Mouse (Mus musculus) forebrain, embryonic 13.5 days (tissue): ENCODE measurements at regions not wholly inside any gene's neighbourhood (a gene's known extent, or its start where the extent isn't known, plus 50 kb on each side); places are given as distances from the start of the nearest gene placed in this dataset.

Experiments
- ATAC-seq: fragments of 200-750 bp; cut with Nextera tagmentation; 2 replicates; pipeline ENCODE4 v1.8.0; 2017
- H3K27ac ChIP-seq: fragments of 300-500 bp; sonication (generic); 2 replicates; pipeline ENCODE4 v1.5.1; 2015; ENCODE audit warnings: inconsistent platforms, mild to moderate bottlenecking, moderate library complexity
- H3K27me3 ChIP-seq: fragments of 300-500 bp; sonication (generic); 2 replicates; pipeline ENCODE4 v1.6.1; 2015; ENCODE audit warnings: mild to moderate bottlenecking, inconsistent platforms
- H3K36me3 ChIP-seq: fragments of 300-500 bp; sonication (generic); 2 replicates; pipeline ENCODE4 v1.6.1; 2015; ENCODE audit warnings: mild to moderate bottlenecking, inconsistent platforms; ENCODE audit not compliant: poor library complexity, severe bottlenecking
- H3K4me1 ChIP-seq: fragments of 300-500 bp; sonication (generic); 2 replicates; pipeline ENCODE4 v1.6.1; 2015; ENCODE audit warnings: inconsistent platforms
- H3K4me2 ChIP-seq: fragments of 300-500 bp; sonication (generic); 2 replicates; pipeline ENCODE4 v1.6.1; 2015; ENCODE audit warnings: inconsistent platforms, mild to moderate bottlenecking, moderate library complexity
- H3K4me3 ChIP-seq: fragments of 300-500 bp; sonication (generic); 2 replicates; pipeline ENCODE4 v1.5.1; 2015; ENCODE audit warnings: mild to moderate bottlenecking, inconsistent platforms
- H3K9ac ChIP-seq: fragments of 300-500 bp; sonication (generic); 2 replicates; pipeline ENCODE4 v1.6.1; 2015; ENCODE audit warnings: mild to moderate bottlenecking, inconsistent platforms
- H3K9me3 ChIP-seq: fragments of 300-500 bp; sonication (generic); replicated peaks from 2 replicates; pipeline ENCODE4 v1.6.1; 2016; ENCODE audit warnings: inconsistent platforms
- WGBS: fragments of 180-500 bp; shearing (Covaris S2); methylation state at CpG from one replicate; pipeline ENCODE4 v1.1.7; 2015; 5-methylcytosine and 5-hydroxymethylcytosine counted together

GRCm38 (mm10) chr4:55708808-55709207 is 176.5 kb upstream of the Klf4 start:
- no peaks in the 10 kb centered on the region for H3K9me3 ChIP-seq
- no peak overlapping the region for H3K4me3 ChIP-seq
- H3K27ac ChIP-seq, result no peak overlapping the region
- no peaks in the 10 kb centered on the region for H3K36me3 ChIP-seq
- 68% methylated on average over 2 of the region's 2 CpGs for WGBS
- no peaks in the 10 kb centered on the region for H3K27me3 ChIP-seq
- no peaks in the 10 kb centered on the region for H3K4me1 ChIP-seq
- no peak overlapping the region for H3K9ac ChIP-seq
- no peak overlapping the region for H3K4me2 ChIP-seq
- no peak for ATAC-seq

- Histone ChIP-seq H3K27ac (no peak overlapping the region), H3K4me2 (no peak overlapping the region), H3K27me3 (no peaks in the 10 kb centered on the region), H3K36me3 (no peaks in the 10 kb centered on the region), H3K9me3 (no peaks in the 10 kb centered on the region), H3K9ac (no peak overlapping the region), H3K4me3 (no peak overlapping the region), H3K4me1 (no peaks in the 10 kb centered on the region)
- WGBS, result 91% methylated on average over 10 of the region's 10 CpGs
- ATAC-seq, result no peak
These were observed 175.7 kb upstream of the Klf4 start for GRCm38 (mm10) chr4:55707916-55708315.

- Histone ChIP-seq H3K27me3 (no peaks in the 10 kb centered on the region), H3K9ac (no peak overlapping the region), H3K9me3 (no peaks in the 10 kb centered on the region), H3K4me2 (no peak overlapping the region), H3K4me3 (no peak overlapping the region), H3K27ac (no peak overlapping the region), H3K4me1 (no peaks in the 10 kb centered on the region), H3K36me3 (no peaks in the 10 kb centered on the region)
- ATAC-seq, result no peak
- 88% methylated on average over 4 of the region's 4 CpGs for WGBS
These were observed 172.7 kb upstream of the Klf4 start for GRCm38 (mm10) chr4:55704921-55705320.

GRCm38 (mm10) chr4:55703346-55703916 is 171.2 kb upstream of the Klf4 start:
- Histone ChIP-seq H3K4me3 (no peak overlapping the region), H3K4me2 (no peak overlapping the region), H3K36me3 (no peaks in the 10 kb centered on the region), H3K27ac (no peak overlapping the region), H3K4me1 (no peaks in the 10 kb centered on the region), H3K9ac (no peak overlapping the region), H3K9me3 (no peaks in the 10 kb centered on the region), H3K27me3 (no peaks in the 10 kb centered on the region)
- WGBS, result 76% methylated on average over 2 of the region's 2 CpGs
- ATAC-seq, result no peak

GRCm38 (mm10) chr4:55701334-55701733 is 169.1 kb upstream of the Klf4 start:
- Histone ChIP-seq H3K9me3 (no peaks in the 10 kb centered on the region), H3K4me2 (no peak overlapping the region), H3K27ac (no peak overlapping the region), H3K27me3 (no peaks in the 10 kb centered on the region), H3K4me3 (no peak overlapping the region), H3K4me1 (0 out of 2 replicates have a peak, but pooled peaks cover 3% of the 10 kb centered on the region), H3K36me3 (no peaks in the 10 kb centered on the region), H3K9ac (no peak overlapping the region)
- ATAC-seq, result no peak
- WGBS, result 75% methylated on average over 2 of the region's 2 CpGs

GRCm38 (mm10) chr4:55699917-55700316 is 167.7 kb upstream of the Klf4 start:
- H3K4me1 ChIP-seq, result 0 out of 2 replicates have a peak, but pooled peaks cover 3% of the 10 kb centered on the region
- no peak overlapping the region for H3K4me3 ChIP-seq
- no peaks in the 10 kb centered on the region for H3K27me3 ChIP-seq
- no peak overlapping the region for H3K27ac ChIP-seq
- 84% methylated on average over 8 of the region's 8 CpGs for WGBS
- no peak for ATAC-seq
- no peaks in the 10 kb centered on the region for H3K36me3 ChIP-seq
- no peak overlapping the region for H3K9ac ChIP-seq
- H3K9me3 ChIP-seq, result no peaks in the 10 kb centered on the region
- no peak overlapping the region for H3K4me2 ChIP-seq

GRCm38 (mm10) chr4:55699161-55699560 is 166.9 kb upstream of the Klf4 start:
- ATAC-seq, result no peak
- H3K27me3 ChIP-seq, result no peaks in the 10 kb centered on the region
- H3K4me2 ChIP-seq, result no peak overlapping the region
- WGBS, result 91% methylated on average over 5 of the region's 5 CpGs
- H3K9ac ChIP-seq, result no peak overlapping the region
- no peak overlapping the region for H3K27ac ChIP-seq
- 0 out of 2 replicates have a peak, but pooled peaks cover 3% of the 10 kb centered on the region for H3K4me1 ChIP-seq
- H3K9me3 ChIP-seq, result no peaks in the 10 kb centered on the region
- no peak overlapping the region for H3K4me3 ChIP-seq
- H3K36me3 ChIP-seq, result no peaks in the 10 kb centered on the region

GRCm38 (mm10) chr4:55697108-55697507 is 164.8 kb upstream of the Klf4 start:
- WGBS, result 64% methylated on average over 12 of the region's 12 CpGs
- Histone ChIP-seq H3K9me3 (no peaks in the 10 kb centered on the region), H3K4me2 (no peak overlapping the region), H3K36me3 (no peaks in the 10 kb centered on the region), H3K27me3 (no peaks in the 10 kb centered on the region), H3K4me1 (0 out of 2 replicates have a peak, but pooled peaks cover 3% of the 10 kb centered on the region), H3K27ac (no peak overlapping the region), H3K4me3 (no peak overlapping the region), H3K9ac (no peak overlapping the region)
- no peak for ATAC-seq

- Histone ChIP-seq H3K9ac (no peak overlapping the region), H3K4me1 (0 out of 2 replicates have a peak, but pooled peaks cover 3% of the 10 kb centered on the region), H3K4me2 (no peak overlapping the region), H3K9me3 (no peaks in the 10 kb centered on the region), H3K36me3 (no peaks in the 10 kb centered on the region), H3K27me3 (no peaks in the 10 kb centered on the region), H3K27ac (no peak overlapping the region), H3K4me3 (no peak overlapping the region)
- ATAC-seq, result no peak
- WGBS, result 31% methylated on average over 1 of the region's 1 CpGs
These were observed 164.2 kb upstream of the Klf4 start for GRCm38 (mm10) chr4:55696428-55696827.

GRCm38 (mm10) chr4:55695246-55695645 is 163.0 kb upstream of the Klf4 start:
- no peak overlapping the region for H3K9ac ChIP-seq
- H3K4me2 ChIP-seq, result no peak overlapping the region
- H3K4me1 ChIP-seq, result 0 out of 2 replicates have a peak, but pooled peaks cover 3% of the 10 kb centered on the region
- no peak overlapping the region for H3K27ac ChIP-seq
- H3K9me3 ChIP-seq, result no peaks in the 10 kb centered on the region
- no peak overlapping the region for H3K4me3 ChIP-seq
- 91% methylated on average over 1 of the region's 1 CpGs for WGBS
- no peak for ATAC-seq
- no peaks in the 10 kb centered on the region for H3K36me3 ChIP-seq
- H3K27me3 ChIP-seq, result no peaks in the 10 kb centered on the region

- no peak overlapping the region for H3K4me3 ChIP-seq
These were observed 157.2 kb upstream of the Klf4 start for GRCm38 (mm10) chr4:55689479-55689878.

GRCm38 (mm10) chr4:55686771-55687170 is 154.5 kb upstream of the Klf4 start:
- no peaks in the 10 kb centered on the region for H3K9me3 ChIP-seq
- H3K9ac ChIP-seq, result no peak overlapping the region
- H3K4me3 ChIP-seq, result no peak overlapping the region
- WGBS, result 94% methylated on average over 3 of the region's 3 CpGs
- no peak for ATAC-seq
- no peak overlapping the region for H3K4me2 ChIP-seq
- no peaks in the 10 kb centered on the region for H3K27me3 ChIP-seq
- H3K27ac ChIP-seq, result no peak overlapping the region
- H3K4me1 ChIP-seq, result no peaks in the 10 kb centered on the region
- no peaks in the 10 kb centered on the region for H3K36me3 ChIP-seq

More at GRCm38 (mm10) chr4:55689479-55689878, 157.2 kb upstream of the Klf4 start:
- no peak overlapping the region for H3K4me2 ChIP-seq
- 100% methylated on average over 1 of the region's 1 CpGs for WGBS
- no peaks in the 10 kb centered on the region for H3K36me3 ChIP-seq
- H3K9ac ChIP-seq, result no peak overlapping the region
- no peaks in the 10 kb centered on the region for H3K27me3 ChIP-seq
- ATAC-seq, result no peak
- no peaks in the 10 kb centered on the region for H3K9me3 ChIP-seq
- no peak overlapping the region for H3K27ac ChIP-seq
- no peaks in the 10 kb centered on the region for H3K4me1 ChIP-seq

GRCm38 (mm10) chr4:55672288-55672687 is 140.0 kb upstream of the Klf4 start:
- no peak for ATAC-seq
- H3K4me1 ChIP-seq, result no peaks in the 10 kb centered on the region
- H3K9me3 ChIP-seq, result no peaks in the 10 kb centered on the region
- 55% methylated on average over 6 of the region's 6 CpGs for WGBS
- H3K36me3 ChIP-seq, result no peaks in the 10 kb centered on the region
- H3K27ac ChIP-seq, result no peak overlapping the region
- no peak overlapping the region for H3K9ac ChIP-seq
- H3K4me3 ChIP-seq, result no peak overlapping the region
- H3K27me3 ChIP-seq, result no peaks in the 10 kb centered on the region
- no peak overlapping the region for H3K4me2 ChIP-seq
